Mouse (Mus musculus) macrophage (primary cell): ENCODE results near the gene Trem2. TPM values are rescaled to one million over a fixed set of nuclear protein-coding genes. Genes with fewer than 3 reads are reported as not detected.

ENCODE experiments used
- H3K27ac ChIP-seq: fragments of 350-480 bp; formaldehyde crosslinking; 2 replicates; pipeline ENCODE4 v1.9.0; 2021
- H3K36me3 ChIP-seq: fragments of 350-480 bp; formaldehyde crosslinking; 2 replicates; pipeline ENCODE4 v1.9.0; 2021; ENCODE audit errors: inconsistent target
- H3K4me3 ChIP-seq: fragments of 350-480 bp; formaldehyde crosslinking; 2 replicates; pipeline ENCODE4 v1.9.0; 2021; ENCODE audit errors: inconsistent target
- H3K79me2 ChIP-seq: fragments of 350-480 bp; formaldehyde crosslinking; 2 replicates; pipeline ENCODE4 v1.9.0; 2021; ENCODE audit errors: inconsistent target
- WGBS: methylation state at CpG from one replicate; pipeline ENCODE4 v1.1.7; 2026; ENCODE audit warnings: inconsistent platforms; ENCODE audit not compliant: missing documents; 5-methylcytosine and 5-hydroxymethylcytosine counted together
- polyA plus RNA-seq: library from polyadenylated mRNA; stranded (reverse); fragments of 250-400 nt; gene quantifications from 3 replicates; pipeline ENCODE4 v1.2.4, GENCODE M21; 2018; ENCODE audit warnings: inconsistent platforms

Trem2 gene
- polyA plus RNA-seq, 1 experiment from 2014 or later, result 965 TPM

DNA sequence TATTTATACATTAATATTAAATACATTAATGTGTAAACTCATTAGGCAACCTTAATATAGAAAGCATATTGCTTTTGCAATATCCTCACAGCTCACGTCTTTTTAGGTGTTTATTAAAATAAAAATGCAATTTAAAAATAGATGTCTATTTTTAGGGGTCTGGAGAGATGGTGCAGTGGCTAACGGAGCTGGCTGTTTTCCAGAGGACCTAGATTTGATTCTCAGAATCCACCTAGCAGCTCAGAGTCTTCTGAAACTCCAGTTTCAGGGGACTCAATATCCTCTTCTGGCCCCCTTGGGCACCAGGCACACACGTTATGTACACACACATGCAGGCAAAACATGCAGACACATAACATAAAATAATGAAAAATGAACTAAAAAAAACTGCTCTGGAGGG, 16.1 kb downstream of the Trem2 start:
- H3K79me2 ChIP-seq, result no peaks in the 10 kb centered on the region
- H3K4me3 ChIP-seq, result no peak overlapping the region
- H3K36me3 ChIP-seq, result no peaks in the 10 kb centered on the region
- H3K27ac ChIP-seq, result no peak overlapping the region
- 82% methylated on average over 3 of the region's 3 CpGs for WGBS

DNA sequence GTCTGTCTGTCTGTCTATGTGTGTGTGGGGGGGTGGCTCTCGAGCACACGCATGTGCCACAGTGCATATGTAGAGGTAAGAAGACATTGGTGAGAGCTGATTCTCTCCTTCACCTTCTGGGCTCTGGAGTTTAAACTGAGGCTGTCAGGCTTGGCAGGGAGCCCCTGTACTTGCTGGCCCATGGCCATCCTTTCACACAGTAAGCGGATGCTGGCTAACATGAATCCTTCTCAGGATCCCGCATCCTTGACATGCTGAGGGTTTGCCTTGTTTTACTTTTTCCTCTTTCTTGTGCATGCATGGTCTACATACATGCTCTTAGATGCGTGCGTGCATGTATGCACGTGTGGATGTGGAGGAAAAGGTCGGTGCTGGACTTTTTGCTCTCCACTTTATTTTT, 16.8 kb downstream of the Trem2 start:
- Histone ChIP-seq H3K79me2 (no peaks in the 10 kb centered on the region), H3K36me3 (no peaks in the 10 kb centered on the region), H3K4me3 (no peak overlapping the region), H3K27ac (no peak overlapping the region)
- 87% methylated on average over 8 of the region's 8 CpGs for WGBS

DNA sequence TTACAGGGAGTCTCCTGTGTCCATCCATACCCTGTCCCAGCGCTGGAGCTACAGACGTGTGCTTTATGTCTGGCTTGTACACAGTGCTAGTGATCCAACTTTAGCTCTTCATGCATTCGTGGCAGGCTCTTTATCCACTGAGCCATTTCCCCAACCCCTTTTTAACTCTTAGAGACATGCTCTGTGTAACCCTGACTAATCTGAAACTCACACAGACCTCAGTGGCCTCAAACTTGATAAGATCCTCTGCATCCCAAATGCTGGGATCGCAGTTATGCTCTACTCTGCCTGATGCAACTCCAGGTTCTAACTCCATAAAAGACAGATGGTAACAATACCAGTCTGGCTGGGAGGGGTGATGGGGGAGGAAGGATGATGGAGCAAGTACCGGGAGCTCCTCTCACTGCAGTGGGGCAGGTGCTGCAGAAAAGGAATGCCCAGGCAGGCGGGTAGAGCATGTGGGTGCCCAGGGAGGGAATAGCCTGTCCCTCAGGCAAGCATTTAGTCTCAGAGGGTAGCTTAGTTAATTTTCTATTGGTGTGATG, 17.3 kb downstream of the Trem2 start:
- Histone ChIP-seq H3K4me3 (no peak overlapping the region), H3K27ac (no peak overlapping the region), H3K79me2 (no peaks in the 10 kb centered on the region), H3K36me3 (no peaks in the 10 kb centered on the region)
- 89% methylated on average over 6 of the region's 6 CpGs for WGBS

DNA sequence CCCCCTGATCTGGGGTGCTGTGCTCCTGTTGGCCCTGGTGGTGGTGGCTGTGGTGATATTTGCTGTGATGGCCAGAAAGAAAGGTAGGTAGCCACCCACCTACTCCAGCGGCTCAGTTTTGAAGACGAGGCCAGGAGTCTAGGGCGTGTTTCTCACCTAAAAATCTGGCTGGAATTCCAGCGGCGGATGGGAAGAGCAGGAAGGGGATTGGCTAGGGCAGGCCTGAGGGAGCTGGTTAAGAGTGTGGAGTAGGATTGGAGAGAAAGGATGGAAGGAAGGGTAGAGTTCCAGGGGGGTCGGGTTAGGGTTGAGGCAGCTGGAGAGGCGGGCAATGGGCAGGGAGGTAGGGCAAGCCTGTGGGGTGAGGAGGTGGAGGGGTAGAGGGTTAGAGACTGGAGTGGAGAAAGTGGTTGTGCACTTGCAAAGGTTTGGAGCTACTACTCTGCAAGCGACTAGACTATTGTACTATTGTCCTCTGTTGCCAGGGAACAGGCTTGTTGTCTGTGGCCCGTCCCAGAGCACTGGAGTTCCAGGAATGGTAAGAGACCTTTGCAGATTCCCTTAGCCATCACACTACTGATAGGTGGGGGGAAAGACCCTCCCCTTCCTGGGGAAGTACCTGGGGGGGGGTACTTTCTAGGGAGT, 19.4 kb downstream of the Trem2 start:
- Histone ChIP-seq H3K4me3 (no peak overlapping the region), H3K36me3 (no peaks in the 10 kb centered on the region), H3K27ac (no peak overlapping the region), H3K79me2 (no peaks in the 10 kb centered on the region)
- 87% methylated on average over 8 of the region's 9 CpGs for WGBS

DNA sequence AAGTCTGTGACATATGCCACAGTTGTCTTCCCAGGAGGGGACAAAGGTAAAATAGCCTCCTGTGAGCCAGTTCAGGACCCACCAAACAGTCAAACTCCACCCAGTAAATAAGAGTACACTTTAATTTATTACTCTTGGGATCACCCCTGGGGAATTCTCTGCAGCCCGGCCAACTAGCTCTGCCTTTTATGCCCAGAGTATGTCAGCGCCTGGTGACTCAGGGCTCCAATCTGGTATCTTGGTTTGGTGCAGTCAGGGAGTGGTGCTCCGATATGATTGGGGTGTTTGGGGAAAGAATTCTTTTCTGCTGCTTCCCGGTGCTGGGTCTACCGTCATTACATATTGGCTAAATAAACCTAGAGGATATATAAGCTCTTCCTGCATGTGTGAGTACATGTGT, 20.6 kb downstream of the Trem2 start:
- Histone ChIP-seq H3K36me3 (no peaks in the 10 kb centered on the region), H3K4me3 (no peak overlapping the region), H3K27ac (no peak overlapping the region), H3K79me2 (no peaks in the 10 kb centered on the region)
- WGBS, result 96% methylated on average over 4 of the region's 5 CpGs

DNA sequence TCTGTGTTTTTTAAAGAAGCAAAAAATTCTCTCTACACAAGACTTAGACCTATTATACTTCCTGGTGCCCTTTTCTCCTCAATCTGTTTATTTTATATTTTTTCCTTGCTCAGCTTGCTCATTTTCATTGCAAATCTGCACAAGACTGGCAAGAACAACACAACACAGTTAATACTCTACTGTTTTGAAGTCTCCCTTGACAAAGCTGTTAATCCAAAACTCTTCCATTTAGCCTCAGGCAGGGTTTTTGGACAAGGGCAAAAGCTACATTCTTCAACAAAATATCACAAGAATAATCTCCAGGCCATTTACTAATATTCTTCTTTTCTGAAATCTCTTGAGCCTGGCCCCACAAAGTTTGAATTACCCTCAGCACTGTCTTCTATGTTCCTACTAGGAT, 25.4 kb downstream of the Trem2 start:
- no peak overlapping the region for H3K4me3 ChIP-seq
- no peak overlapping the region for H3K27ac ChIP-seq
- H3K79me2 ChIP-seq, result no peaks in the 10 kb centered on the region
- H3K36me3 ChIP-seq, result no peaks in the 10 kb centered on the region

DNA sequence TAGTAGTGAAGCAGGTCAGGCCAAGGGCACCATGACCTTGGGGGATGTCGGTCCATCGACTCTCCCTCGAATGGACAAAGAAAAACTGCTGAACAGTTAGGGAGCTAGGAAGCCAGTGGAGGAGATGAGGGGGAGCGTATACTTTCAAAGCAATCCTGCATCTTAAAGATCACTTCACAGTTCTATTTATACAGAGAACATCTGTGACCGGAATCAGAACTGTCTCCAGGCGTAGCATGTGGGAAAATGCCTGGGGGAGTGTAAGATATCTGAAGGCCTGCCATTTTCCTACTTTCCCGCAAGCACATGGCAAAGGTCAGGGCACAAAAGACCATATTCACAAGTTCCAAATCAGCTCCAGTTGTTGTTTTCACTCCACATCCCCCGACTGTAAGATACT, 26.8 kb downstream of the Trem2 start:
- 98% methylated on average over 8 of the region's 8 CpGs for WGBS
- Histone ChIP-seq H3K27ac (no peak overlapping the region), H3K36me3 (no peaks in the 10 kb centered on the region), H3K4me3 (no peak overlapping the region), H3K79me2 (no peaks in the 10 kb centered on the region)

DNA sequence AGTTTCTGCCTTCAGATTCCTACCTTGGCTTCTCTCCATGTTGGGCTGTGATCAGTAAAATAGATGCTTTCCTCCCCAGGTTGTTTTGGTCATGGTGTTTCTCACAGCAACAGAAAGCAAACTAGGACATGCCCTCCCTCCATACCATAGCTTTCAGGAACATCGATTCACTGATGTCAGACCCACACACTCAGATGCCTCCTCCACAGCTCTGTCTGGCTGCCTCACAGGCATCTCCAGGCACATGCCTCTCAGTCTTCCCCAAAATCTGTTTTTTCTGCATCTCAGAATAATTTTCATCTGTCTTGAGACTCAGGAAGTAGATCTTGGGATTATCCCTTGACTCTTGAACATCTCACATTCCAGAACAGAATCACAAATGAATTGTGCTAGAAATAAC, 29.9 kb downstream of the Trem2 start:
- WGBS, result 100% methylated on average over 1 of the region's 1 CpGs
- no peak overlapping the region for H3K4me3 ChIP-seq
- H3K79me2 ChIP-seq, result no peaks in the 10 kb centered on the region
- H3K36me3 ChIP-seq, result no peaks in the 10 kb centered on the region
- no peak overlapping the region for H3K27ac ChIP-seq

DNA sequence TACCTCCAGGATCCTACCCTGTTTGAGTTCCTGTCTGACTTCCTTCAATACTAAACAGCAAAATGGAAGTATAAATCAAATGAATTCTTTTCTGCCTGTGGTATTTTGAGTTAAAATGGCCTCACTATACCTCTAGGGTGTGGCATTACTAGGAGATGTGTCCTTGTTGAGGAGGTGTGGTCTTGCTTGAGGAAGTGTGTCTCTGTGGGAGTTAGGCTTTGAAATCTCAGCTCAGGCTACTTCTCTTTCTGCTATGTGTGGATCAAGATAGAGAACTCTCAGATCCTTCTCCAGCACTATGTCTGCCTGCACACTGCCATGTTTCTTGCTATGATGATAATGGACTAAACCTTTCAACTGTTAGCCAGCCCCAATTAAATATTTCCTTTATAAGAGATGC, 32.8 kb downstream of the Trem2 start:
- no peak overlapping the region for H3K4me3 ChIP-seq
- no peaks in the 10 kb centered on the region for H3K36me3 ChIP-seq
- no peak overlapping the region for H3K27ac ChIP-seq
- no peaks in the 10 kb centered on the region for H3K79me2 ChIP-seq

DNA sequence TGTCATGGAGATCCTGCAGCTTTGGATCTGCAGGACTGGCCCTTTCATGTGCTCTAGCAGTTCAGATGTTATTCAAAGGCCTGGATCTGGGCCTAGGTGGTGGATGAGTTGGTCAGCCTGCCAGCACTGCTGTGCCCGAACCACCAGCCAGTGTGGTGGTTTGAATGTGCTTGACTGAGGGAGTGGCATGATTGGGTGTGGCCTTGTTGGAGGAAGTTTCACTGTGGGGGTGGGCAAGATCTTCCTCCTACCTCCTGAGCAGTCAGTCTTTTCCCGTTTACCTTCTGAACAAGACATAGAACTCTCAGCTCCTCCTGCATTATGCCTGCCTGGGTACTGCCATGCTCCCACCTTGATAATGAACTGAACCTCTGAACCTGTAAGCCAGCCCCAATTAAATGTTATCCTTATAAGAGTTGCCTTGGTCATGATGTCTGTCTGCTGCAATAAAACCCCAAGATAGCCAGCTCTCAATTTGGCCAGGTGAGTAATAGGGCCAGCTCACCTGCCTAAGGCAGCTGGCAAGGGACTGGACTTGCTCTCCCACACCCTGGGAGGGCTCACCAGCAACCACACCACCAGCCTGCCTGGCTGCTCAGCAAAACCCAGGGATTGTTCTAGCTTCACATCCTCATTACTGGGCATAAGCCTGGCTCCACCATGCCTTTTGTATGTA, 39.7 kb downstream of the Trem2 start:
- no peak overlapping the region for H3K4me3 ChIP-seq
- peaks cover 45% of the 10 kb centered on the region for H3K36me3 ChIP-seq
- H3K79me2 ChIP-seq, result no peaks in the 10 kb centered on the region
- H3K27ac ChIP-seq, result no peak overlapping the region
- 39% methylated on average over 2 of the region's 2 CpGs for WGBS

DNA sequence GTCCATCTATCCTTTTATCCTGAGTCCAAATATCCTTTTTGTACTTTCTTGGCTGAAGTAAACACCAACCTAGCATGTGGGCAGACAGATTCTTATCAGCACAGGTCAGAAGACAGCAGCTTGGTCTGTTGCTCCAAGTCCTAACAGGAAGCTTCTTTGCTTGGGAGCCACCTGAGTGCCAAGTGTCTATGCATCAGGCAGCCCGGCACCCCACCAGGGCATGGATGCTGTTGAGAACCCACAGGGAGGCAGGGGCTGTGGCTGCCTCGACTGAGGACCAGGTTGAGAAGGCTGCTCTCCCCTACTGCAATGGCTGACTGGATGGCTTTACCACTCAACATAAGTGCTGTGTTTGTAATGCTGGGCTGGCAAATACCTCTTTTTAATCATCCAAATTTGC, 42.5 kb downstream of the Trem2 start:
- peaks cover 10% of the 10 kb centered on the region; the same call in 1 of the 2 replicates for H3K79me2 ChIP-seq
- H3K4me3 ChIP-seq, result no peak overlapping the region
- H3K27ac ChIP-seq, result no peak overlapping the region
- H3K36me3 ChIP-seq, result peaks cover 73% of the 10 kb centered on the region
- WGBS, result 97% methylated on average over 2 of the region's 2 CpGs

DNA sequence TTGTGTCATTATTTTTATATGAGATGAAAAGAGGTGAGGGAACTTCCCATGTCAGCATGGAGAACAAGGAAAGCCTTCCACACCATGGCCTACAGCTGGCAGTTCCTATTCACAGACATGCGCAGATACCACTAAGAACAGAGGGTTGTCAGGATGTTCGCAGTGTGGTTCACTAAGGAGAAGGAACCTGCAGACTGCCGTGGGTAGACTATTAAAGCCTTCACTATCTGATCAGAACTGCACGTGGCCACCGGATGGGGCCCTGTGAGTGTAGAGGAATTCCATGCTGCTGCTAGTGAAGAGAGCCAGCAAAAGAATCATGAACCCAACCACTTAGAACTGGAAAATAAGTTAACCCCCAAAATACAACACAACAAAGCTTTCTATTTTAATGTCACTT, 43.2 kb downstream of the Trem2 start:
- 93% methylated on average over 5 of the region's 5 CpGs for WGBS
- Histone ChIP-seq H3K4me3 (no peak overlapping the region), H3K36me3 (peaks cover 80% of the 10 kb centered on the region), H3K27ac (no peak overlapping the region), H3K79me2 (peaks cover 17% of the 10 kb centered on the region; the same call in 1 of the 2 replicates)

DNA sequence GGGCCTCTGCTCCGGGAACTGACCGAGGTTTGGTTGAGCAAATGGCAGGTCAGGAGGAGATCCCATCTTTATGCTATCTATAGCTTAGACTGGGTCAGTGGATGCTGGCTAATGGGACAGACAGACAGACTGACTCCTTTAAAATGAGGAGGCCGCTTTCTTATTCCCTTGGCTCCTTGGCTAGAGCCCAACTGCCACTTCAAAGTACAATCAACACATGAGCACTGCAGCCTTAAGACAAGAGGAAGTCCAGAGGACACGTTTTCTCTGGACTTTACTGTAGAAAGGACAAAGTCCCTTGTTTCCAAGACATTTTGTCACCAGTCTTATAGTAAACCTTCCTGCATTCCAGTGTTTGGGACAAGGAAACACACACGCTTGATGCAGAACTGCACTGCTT, 45.2 kb downstream of the Trem2 start:
- WGBS, result 93% methylated on average over 5 of the region's 5 CpGs
- Histone ChIP-seq H3K79me2 (peaks cover 38% of the 10 kb centered on the region), H3K27ac (no peak overlapping the region), H3K36me3 (peaks cover 98% of the 10 kb centered on the region), H3K4me3 (no peak overlapping the region)

DNA sequence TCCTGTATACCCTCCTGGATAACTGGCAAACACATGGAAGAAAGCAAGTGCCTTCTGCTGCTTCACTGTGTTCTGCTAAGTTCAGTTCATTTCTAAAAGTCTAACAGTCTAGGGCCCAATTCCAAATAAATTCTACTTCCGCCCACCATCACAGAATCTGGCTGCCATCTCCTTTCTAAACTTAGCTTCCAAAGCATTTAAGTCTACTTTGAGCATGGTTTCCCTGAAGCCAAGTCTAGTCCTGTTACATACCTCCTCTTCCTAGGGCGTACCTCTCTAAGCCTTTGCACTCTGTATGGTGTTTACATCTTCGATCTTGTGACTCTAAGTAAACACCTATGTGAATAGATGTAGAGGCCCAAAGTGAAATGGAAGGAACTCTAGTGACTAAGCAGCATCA, 46.4 kb downstream of the Trem2 start:
- H3K4me3 ChIP-seq, result no peak overlapping the region
- peaks cover 92% of the 10 kb centered on the region for H3K36me3 ChIP-seq
- H3K79me2 ChIP-seq, result peaks cover 49% of the 10 kb centered on the region
- no peak overlapping the region for H3K27ac ChIP-seq
- 94% methylated on average over 2 of the region's 3 CpGs for WGBS

DNA sequence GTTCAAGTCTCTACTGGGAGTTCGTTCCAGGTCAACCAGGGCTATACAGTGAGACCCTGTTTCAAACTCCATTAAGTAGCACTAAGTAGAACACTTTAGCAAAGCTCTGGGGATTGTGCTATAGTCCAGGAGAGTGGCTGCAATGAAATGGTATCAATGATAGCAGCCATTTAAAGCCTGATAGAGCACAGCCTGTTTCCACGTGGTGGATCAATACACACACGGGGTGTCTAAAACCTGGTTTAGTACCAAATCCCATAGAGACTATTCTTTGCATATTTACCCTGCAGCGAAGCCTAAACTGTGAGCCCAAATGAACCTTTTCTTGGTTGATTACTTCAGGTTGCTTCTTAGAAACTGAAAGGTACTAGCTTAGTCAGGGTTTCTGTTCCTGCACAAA, 55.5 kb downstream of the Trem2 start:
- Histone ChIP-seq H3K79me2 (peaks cover 98% of the 10 kb centered on the region), H3K27ac (no peak overlapping the region), H3K36me3 (peaks cover 33% of the 10 kb centered on the region), H3K4me3 (no peak overlapping the region)
- WGBS, result 92% methylated on average over 4 of the region's 4 CpGs

DNA sequence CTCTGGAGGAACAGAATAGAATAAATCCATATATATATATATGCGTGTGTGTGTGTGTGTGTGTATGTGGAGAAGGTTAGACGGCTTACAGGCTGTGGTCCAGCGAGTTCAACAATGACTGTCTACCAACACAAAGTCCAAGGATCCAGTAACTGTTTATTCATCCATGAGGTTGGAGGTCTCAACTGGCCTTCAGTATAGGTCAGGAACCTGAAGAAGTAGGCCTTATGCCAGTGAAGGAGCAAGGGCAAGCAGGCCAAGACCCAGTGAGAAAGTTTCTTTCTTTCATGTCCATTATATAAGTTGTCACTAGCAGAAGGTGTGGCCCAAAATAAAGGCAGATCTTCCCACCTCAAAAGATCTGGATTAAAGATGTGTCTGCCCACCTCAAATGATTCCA, 56.5 kb downstream of the Trem2 start:
- H3K36me3 ChIP-seq, result peaks cover 29% of the 10 kb centered on the region
- 83% methylated on average over 3 of the region's 3 CpGs for WGBS
- no peak overlapping the region for H3K4me3 ChIP-seq
- H3K27ac ChIP-seq, result no peak overlapping the region
- H3K79me2 ChIP-seq, result peaks cover 98% of the 10 kb centered on the region
